Comparison of ENCODE assay signal across 28 mouse cellular contexts in the genomic region with DNA sequence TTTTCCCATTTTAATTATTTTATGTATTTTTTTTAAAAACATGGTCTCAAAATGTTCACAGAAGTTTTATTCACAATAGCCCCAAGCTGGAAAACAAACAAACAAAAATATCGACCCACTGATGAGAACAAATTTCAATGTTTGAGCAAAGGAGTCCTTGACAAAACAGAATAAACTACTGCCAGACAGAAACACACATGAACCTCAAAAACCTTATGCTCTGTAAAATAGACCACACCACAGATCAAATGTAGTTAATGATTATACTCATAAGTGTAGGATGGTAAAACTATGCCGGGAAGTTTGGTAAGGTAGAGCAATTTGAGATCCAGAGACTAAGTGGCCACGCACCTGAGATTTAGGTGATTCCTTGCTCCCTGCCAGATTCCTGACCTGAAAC. TPM values are rescaled to one million over a fixed set of nuclear protein-coding genes. Genes with fewer than 3 reads are reported as not detected.
"Had no signal": no experiment of that assay in that cellular context is flagged by ENCODE, and none has a peak within 500 bp of the region (broad histone marks: within the 10 kb centered on the region; RNA-seq: fewer than 3 reads in every experiment).

No protein-coding gene starts in this region.

- H3K27ac ChIP-seq: embryonic facial prominence, embryonic 10.5 days; embryonic facial prominence, embryonic 12.5 days; embryonic facial prominence, embryonic 13.5 days; embryonic facial prominence, embryonic 15.5 days; forebrain, embryonic 10.5 days; forebrain, embryonic 12.5 days; forebrain, embryonic 13.5 days; forebrain, embryonic 15.5 days; gastrocnemius, adult 2 months; heart, adult 2 months had no signal

- H3K27me3 ChIP-seq: embryonic facial prominence, embryonic 12.5 days; embryonic facial prominence, embryonic 13.5 days; embryonic facial prominence, embryonic 15.5 days; forebrain, embryonic 12.5 days; forebrain, embryonic 13.5 days; forebrain, embryonic 15.5 days had no signal

- ATAC-seq: forebrain, embryonic 13.5 days; forebrain, embryonic 14.5 days; forebrain, embryonic 15.5 days; forebrain, embryonic 16.5 days; forebrain, postnatal 0 days had no signal

- H3K4me3 ChIP-seq: embryonic facial prominence, embryonic 10.5 days; embryonic facial prominence, embryonic 12.5 days; embryonic facial prominence, embryonic 13.5 days; embryonic facial prominence, embryonic 15.5 days; erythroblast, embryonic 14.5 days; forebrain, embryonic 10.5 days; forebrain, embryonic 12.5 days; forebrain, embryonic 13.5 days; forebrain, embryonic 15.5 days; gastrocnemius, adult 2 months; heart, adult 2 months had no signal

- H3K4me2 ChIP-seq: embryonic facial prominence, embryonic 12.5 days; embryonic facial prominence, embryonic 13.5 days; embryonic facial prominence, embryonic 15.5 days; forebrain, embryonic 12.5 days; forebrain, embryonic 13.5 days; forebrain, embryonic 15.5 days had no signal

- H3K9ac ChIP-seq: embryonic facial prominence, embryonic 12.5 days; embryonic facial prominence, embryonic 13.5 days; embryonic facial prominence, embryonic 15.5 days; forebrain, embryonic 12.5 days; forebrain, embryonic 13.5 days; forebrain, embryonic 15.5 days; forebrain, postnatal 0 days had no signal

- DNase-seq: cerebellum, adult 2 months; cerebellum, adult 8-10 months; cerebellum, adult 9-10 months; cerebellum, adult 9-11 months; cerebellum, postnatal 10 days; cerebellum, postnatal 14 days; cerebellum, postnatal 25 days; cerebellum, postnatal 36 days; embryo, embryonic 11 days; forebrain, postnatal 0 days; gastrocnemius, adult 2 months; gastrocnemius, postnatal 10 days; gastrocnemius, postnatal 14 days; gastrocnemius, postnatal 25 days; gastrocnemius, postnatal 36 days; heart, adult 18-20 months; heart, adult 2 months had no signal

- H3K4me1 ChIP-seq: embryonic facial prominence, embryonic 10.5 days; embryonic facial prominence, embryonic 12.5 days; embryonic facial prominence, embryonic 13.5 days; embryonic facial prominence, embryonic 15.5 days; forebrain, embryonic 10.5 days; forebrain, embryonic 12.5 days; forebrain, embryonic 13.5 days; forebrain, embryonic 15.5 days had no signal

- H3K9me3 ChIP-seq: embryonic facial prominence, embryonic 10.5 days; embryonic facial prominence, embryonic 12.5 days; embryonic facial prominence, embryonic 13.5 days; embryonic facial prominence, embryonic 15.5 days; forebrain, embryonic 10.5 days; forebrain, embryonic 12.5 days; forebrain, embryonic 13.5 days; forebrain, embryonic 15.5 days had no signal

- H3K36me3 ChIP-seq: embryonic facial prominence, embryonic 10.5 days; embryonic facial prominence, embryonic 12.5 days; embryonic facial prominence, embryonic 13.5 days; embryonic facial prominence, embryonic 15.5 days; forebrain, embryonic 10.5 days; forebrain, embryonic 12.5 days; forebrain, embryonic 15.5 days had no signal

RNA-seq across cellular contexts. Expression of a gene that starts 58.0 kb away (rescaled TPM):
- polyA plus RNA-seq: erythroblast, embryonic 14.5 days had no signal
